Mouse (Mus musculus): ENCODE measurements around the gene Cmip.

GRCm38 (mm10) chr8:117348718-117349394 is 92.0 kb downstream of the Cmip start:
- TF ChIP-seq POLR2A (IDR thresholded peaks at IDR 0.05; ENCODE audit: borderline replicate concordance, extremely low read depth, low read depth, low read length) (no peak), CTCF (IDR thresholded peaks at IDR 0.05; ENCODE audit: insufficient read depth, low read length) (no peak)
